Comparison of ENCODE assay signal across 8 mouse cellular contexts in the genomic region with DNA sequence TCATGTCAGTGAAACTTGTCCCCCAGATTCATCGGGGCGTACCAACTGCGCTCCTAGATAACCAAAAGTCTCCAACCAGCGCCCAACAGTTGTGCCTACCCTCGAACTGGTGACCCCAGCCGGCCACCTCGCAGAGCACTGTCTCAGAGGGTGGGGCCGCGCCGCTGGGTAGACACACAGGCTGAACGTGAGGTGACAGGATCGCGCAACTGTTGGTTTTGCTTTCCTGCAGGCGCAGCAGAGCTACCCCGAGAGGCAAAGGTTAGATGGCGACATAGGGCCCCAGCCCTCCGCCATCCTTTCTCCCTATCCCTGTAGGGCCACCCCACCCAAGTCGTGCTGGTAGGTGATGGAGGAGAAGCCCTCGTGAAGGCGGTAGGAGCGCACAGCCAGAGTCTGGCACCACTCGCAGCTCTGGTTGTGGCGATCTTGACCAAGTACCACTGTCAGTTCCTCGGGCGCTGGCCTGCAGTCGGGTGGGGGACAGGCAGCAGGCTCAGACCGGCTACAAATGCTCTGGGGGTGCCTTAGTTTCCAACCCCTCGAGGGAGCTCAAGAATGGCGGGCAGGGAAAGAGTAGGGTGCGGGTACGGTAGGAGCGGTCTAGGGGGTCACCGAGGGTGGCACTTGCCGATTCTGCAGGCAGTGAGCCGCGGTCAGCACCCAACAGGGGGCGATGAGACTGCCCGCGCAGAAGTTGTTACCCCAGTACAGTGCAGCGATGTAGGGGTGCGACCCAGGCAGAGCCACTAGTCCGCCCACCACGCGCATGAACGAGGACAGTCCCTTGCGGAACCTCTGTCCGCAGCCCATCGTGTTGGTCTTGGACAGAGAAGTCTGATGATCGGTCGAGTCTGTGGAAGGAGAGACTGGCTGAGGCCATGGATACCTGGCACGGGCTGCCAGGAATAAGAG. TPM values are rescaled to one million over a fixed set of nuclear protein-coding genes. Genes with fewer than 3 reads are reported as not detected.
DNase-seq lines count a peak whose midpoint lies in the region; ATAC-seq lines count a peak whose summit lies in the region.

No protein-coding gene starts in this region.

- WGBS in kidney, embryonic 16.5 days, result 29% methylated on average over 51 of the region's 51 CpGs
- WGBS in embryonic facial prominence, embryonic 10.5 days, result 30% methylated on average over 51 of the region's 51 CpGs
- WGBS in hindbrain, embryonic 13.5 days, result 34% methylated on average over 51 of the region's 51 CpGs
- WGBS in midbrain, embryonic 12.5 days, result 33% methylated on average over 51 of the region's 51 CpGs

- H3K4me1 ChIP-seq in kidney, embryonic 16.5 days (ENCODE audit: insufficient read depth, low read length), result peaks cover 24% of the 10 kb centered on the region
- H3K4me1 ChIP-seq in embryonic facial prominence, embryonic 10.5 days, result peaks cover 27% of the 10 kb centered on the region
- H3K4me1 ChIP-seq in hindbrain, embryonic 13.5 days (replicated peaks), result peaks cover 27% of the 10 kb centered on the region
- H3K4me1 ChIP-seq in midbrain, embryonic 12.5 days, result peaks cover 23% of the 10 kb centered on the region

- H3K9ac ChIP-seq in kidney, embryonic 16.5 days (replicated peaks; ENCODE audit: low read length), result no peak overlapping the region
- no peak overlapping the region; the same call in 1 of the 2 replicates for H3K9ac ChIP-seq in hindbrain, embryonic 13.5 days
- H3K9ac ChIP-seq in midbrain, embryonic 12.5 days (replicated peaks), result peak overlapping the region; percentile 8; the same call in 1 of the 2 replicates

- no peak for ATAC-seq in kidney, embryonic 16.5 days (ENCODE audit: low FRiP score, low TSS enrichment)
- no peak for ATAC-seq in hindbrain, embryonic 13.5 days (ENCODE audit: low FRiP score)
- no peak for ATAC-seq in midbrain, embryonic 12.5 days (ENCODE audit: low FRiP score, low read depth)

- H3K27me3 ChIP-seq in kidney, embryonic 16.5 days (ENCODE audit: insufficient read depth, low read length), result peaks cover 42% of the 10 kb centered on the region
- H3K27me3 ChIP-seq in embryonic facial prominence, embryonic 10.5 days (replicated peaks; ENCODE audit: low read depth, poor library complexity, severe bottlenecking), result peaks cover 65% of the 10 kb centered on the region
- H3K27me3 ChIP-seq in hindbrain, embryonic 13.5 days, result peaks cover 64% of the 10 kb centered on the region
- peaks cover 63% of the 10 kb centered on the region for H3K27me3 ChIP-seq in midbrain, embryonic 12.5 days

- DNase-seq in kidney, postnatal 14 days, result no peak
- no peak for DNase-seq in embryonic facial prominence, embryonic 10.5 days (ENCODE audit: low spot score)
- no peak for DNase-seq in right cerebral cortex, postnatal 36 days (ENCODE audit: low spot score in 2 of 2)
- DNase-seq in c-Kit-positive CD71-positive TER-119-positive erythroid progenitor cells, embryonic 14.5 days (ENCODE audit: low spot score), result no peak
- DNase-seq in embryo, embryonic 10.5 days (ENCODE audit: low spot score), result no peak

- H3K4me2 ChIP-seq in kidney, embryonic 16.5 days (replicated peaks; ENCODE audit: low read depth, low read length), result peak overlapping the region; percentile 51; the same call in 1 of the 2 replicates
- H3K4me2 ChIP-seq in hindbrain, embryonic 13.5 days, result peak overlapping the region; percentile 50; the same call in 1 of the 2 replicates
- peak overlapping the region; percentile 35 for H3K4me2 ChIP-seq in midbrain, embryonic 12.5 days (replicated peaks)

- no peak overlapping the region for H3K4me3 ChIP-seq in kidney, embryonic 16.5 days (ENCODE audit: low read length)
- peak overlapping the region; percentile 45 for H3K4me3 ChIP-seq in embryonic facial prominence, embryonic 10.5 days
- peak overlapping the region; percentile 21; the same call in 1 of the 2 replicates for H3K4me3 ChIP-seq in hindbrain, embryonic 13.5 days
- H3K4me3 ChIP-seq in midbrain, embryonic 12.5 days, result no peak overlapping the region

- H3K27ac ChIP-seq in kidney, embryonic 16.5 days (ENCODE audit: low read length), result no peak overlapping the region
- H3K27ac ChIP-seq in embryonic facial prominence, embryonic 10.5 days (replicated peaks), result no peak overlapping the region
- no peak overlapping the region for H3K27ac ChIP-seq in hindbrain, embryonic 13.5 days
- H3K27ac ChIP-seq in midbrain, embryonic 12.5 days (replicated peaks), result no peak overlapping the region

- H3K36me3 ChIP-seq in kidney, embryonic 16.5 days (ENCODE audit: insufficient read depth, low read length), result no peaks in the 10 kb centered on the region
- H3K36me3 ChIP-seq in embryonic facial prominence, embryonic 10.5 days (replicated peaks), result no peaks in the 10 kb centered on the region
- H3K36me3 ChIP-seq in hindbrain, embryonic 13.5 days, result no peaks in the 10 kb centered on the region
- no peaks in the 10 kb centered on the region for H3K36me3 ChIP-seq in midbrain, embryonic 12.5 days

- no peaks in the 10 kb centered on the region for H3K9me3 ChIP-seq in kidney, embryonic 16.5 days (ENCODE audit: low read length)
- H3K9me3 ChIP-seq in embryonic facial prominence, embryonic 10.5 days, result no peaks in the 10 kb centered on the region
- H3K9me3 ChIP-seq in hindbrain, embryonic 13.5 days, result no peaks in the 10 kb centered on the region
- no peaks in the 10 kb centered on the region for H3K9me3 ChIP-seq in midbrain, embryonic 12.5 days

RNA-seq across cellular contexts. Expression of gene Pfn3, which starts 5.2 kb away (rescaled TPM):
- 0.46 TPM in 1 of 2 replicates, not detected in the other for polyA plus RNA-seq in kidney, embryonic 16.5 days (2015; fragmentation: Nextera tagmentation; extraction: Ambion mirVana)
- not detected in 2 replicates for polyA plus RNA-seq in embryonic facial prominence, embryonic 10.5 days (2016; fragmentation: Nextera tagmentation; extraction: Ambion mirVana)
- polyA plus RNA-seq in hindbrain, embryonic 13.5 days (2015; fragmentation: Nextera tagmentation; extraction: Ambion mirVana), result 0.80 TPM in 1 of 2 replicates, not detected in the other
- not detected in 2 replicates for polyA plus RNA-seq in midbrain, embryonic 12.5 days (2016; fragmentation: Nextera tagmentation; extraction: Ambion mirVana)

RNA-seq across cellular contexts. Expression of gene F12, which starts 6.3 kb away (rescaled TPM):
- 0.28 and 0.79 TPM in 2 replicates for polyA plus RNA-seq in kidney, embryonic 16.5 days (2015; fragmentation: Nextera tagmentation; extraction: Ambion mirVana)
- polyA plus RNA-seq in embryonic facial prominence, embryonic 10.5 days (2016; fragmentation: Nextera tagmentation; extraction: Ambion mirVana), result 0.13 TPM in 1 of 2 replicates, not detected in the other
- not detected in 2 replicates for polyA plus RNA-seq in hindbrain, embryonic 13.5 days (2015; fragmentation: Nextera tagmentation; extraction: Ambion mirVana)
- polyA plus RNA-seq in midbrain, embryonic 12.5 days (2016; fragmentation: Nextera tagmentation; extraction: Ambion mirVana), result not detected in 2 replicates

RNA-seq across cellular contexts. Expression of gene Slc34a1, which starts 22.3 kb away (rescaled TPM):
- 366 and 385 TPM in 2 replicates for polyA plus RNA-seq in kidney, embryonic 16.5 days (2015; fragmentation: Nextera tagmentation; extraction: Ambion mirVana)
- not detected in 2 replicates for polyA plus RNA-seq in embryonic facial prominence, embryonic 10.5 days (2016; fragmentation: Nextera tagmentation; extraction: Ambion mirVana)
- not detected in 2 replicates for polyA plus RNA-seq in hindbrain, embryonic 13.5 days (2015; fragmentation: Nextera tagmentation; extraction: Ambion mirVana)
- polyA plus RNA-seq in midbrain, embryonic 12.5 days (2016; fragmentation: Nextera tagmentation; extraction: Ambion mirVana), result 0.06 TPM in 1 of 2 replicates, not detected in the other

RNA-seq across cellular contexts. Expression of gene Grk6, which starts 24.6 kb away (rescaled TPM):
- 17.4 and 25.6 TPM in 2 replicates for polyA plus RNA-seq in kidney, embryonic 16.5 days (2015; fragmentation: Nextera tagmentation; extraction: Ambion mirVana)
- 65.2 and 65.6 TPM in 2 replicates for polyA plus RNA-seq in embryonic facial prominence, embryonic 10.5 days (2016; fragmentation: Nextera tagmentation; extraction: Ambion mirVana)
- polyA plus RNA-seq in hindbrain, embryonic 13.5 days (2015; fragmentation: Nextera tagmentation; extraction: Ambion mirVana), result 27.7 and 31.3 TPM in 2 replicates
- 53.1 and 58.5 TPM in 2 replicates for polyA plus RNA-seq in midbrain, embryonic 12.5 days (2016; fragmentation: Nextera tagmentation; extraction: Ambion mirVana)

RNA-seq across cellular contexts. Expression of gene Prr7, which starts 43.8 kb away (rescaled TPM):
- polyA plus RNA-seq in kidney, embryonic 16.5 days (2015; fragmentation: Nextera tagmentation; extraction: Ambion mirVana), result 0.37 and 0.59 TPM in 2 replicates
- 0.54 TPM in 2 replicates for polyA plus RNA-seq in embryonic facial prominence, embryonic 10.5 days (2016; fragmentation: Nextera tagmentation; extraction: Ambion mirVana)
- polyA plus RNA-seq in hindbrain, embryonic 13.5 days (2015; fragmentation: Nextera tagmentation; extraction: Ambion mirVana), result 2.6 and 3.2 TPM in 2 replicates
- polyA plus RNA-seq in midbrain, embryonic 12.5 days (2016; fragmentation: Nextera tagmentation; extraction: Ambion mirVana), result 2.0 and 2.3 TPM in 2 replicates

Comparison
In these comparisons a context has a peak if more than half of its experiments do, and no peak if none do; other contexts are left out.
1. H3K4me3 ChIP-seq: peak in embryonic facial prominence, embryonic 10.5 days (single experiment) and hindbrain, embryonic 13.5 days (single experiment); none in kidney, embryonic 16.5 days (single experiment) and midbrain, embryonic 12.5 days (single experiment).
2. RNA of gene Slc34a1, which starts 22.3 kb away (polyA plus RNA-seq): 366 to 385 TPM in kidney, embryonic 16.5 days; 0.06 TPM in midbrain, embryonic 12.5 days, not detected in hindbrain, embryonic 13.5 days and not detected in embryonic facial prominence, embryonic 10.5 days; every median in the first group is over 100 times any median in the second.
3. Peak in every context shown above with its lines, with median percentiles within 50 percentile points of each other: H3K4me2 ChIP-seq.